Mouse (Mus musculus) neural tube, embryonic 10.5 days (tissue): ENCODE results near the gene Isg15.

Source experiments
- DNase-seq: peaks from one replicate; pipeline ENCODE4 v3.0.0-alpha.2; 2017; ENCODE audit warnings: low spot score; ENCODE audit errors: extremely low spot score

Isg15 gene

DNA sequence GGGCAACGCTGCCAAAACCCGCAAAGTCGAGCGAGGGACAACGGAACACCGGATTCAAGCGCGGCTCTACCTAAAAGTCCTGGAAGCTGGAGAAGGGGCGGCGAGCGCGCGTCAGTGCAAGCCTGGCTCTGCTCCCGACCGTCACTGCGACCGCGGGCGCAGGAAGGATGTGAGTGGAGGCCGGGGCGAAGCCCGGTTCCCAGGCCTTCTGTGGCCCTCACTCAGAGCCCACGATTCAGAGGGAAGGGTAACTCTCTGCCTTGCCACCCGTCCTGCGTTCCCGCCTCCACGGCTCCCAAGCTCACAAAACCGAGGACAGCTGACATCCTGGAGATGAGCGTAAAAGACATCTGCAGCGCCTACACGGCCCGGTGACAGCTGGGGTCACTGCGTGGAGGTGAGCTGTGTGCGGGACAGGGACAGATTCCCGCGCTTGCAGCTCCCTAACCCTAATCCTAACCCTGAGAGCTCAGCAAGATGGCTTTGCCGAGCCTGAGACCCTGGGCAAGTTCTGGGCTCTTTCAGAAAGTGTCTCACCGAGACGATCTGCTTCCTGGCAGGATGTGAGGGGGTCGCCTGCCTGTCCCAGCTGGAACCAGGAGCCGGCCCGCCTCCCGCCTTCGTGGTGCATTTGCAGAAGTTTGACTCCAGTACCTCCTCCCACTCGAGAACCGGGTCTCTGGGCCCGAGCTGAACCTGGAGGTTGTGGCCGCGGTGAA, 3.0 kb upstream of the Isg15 start:
- DNase-seq: no peak

DNA sequence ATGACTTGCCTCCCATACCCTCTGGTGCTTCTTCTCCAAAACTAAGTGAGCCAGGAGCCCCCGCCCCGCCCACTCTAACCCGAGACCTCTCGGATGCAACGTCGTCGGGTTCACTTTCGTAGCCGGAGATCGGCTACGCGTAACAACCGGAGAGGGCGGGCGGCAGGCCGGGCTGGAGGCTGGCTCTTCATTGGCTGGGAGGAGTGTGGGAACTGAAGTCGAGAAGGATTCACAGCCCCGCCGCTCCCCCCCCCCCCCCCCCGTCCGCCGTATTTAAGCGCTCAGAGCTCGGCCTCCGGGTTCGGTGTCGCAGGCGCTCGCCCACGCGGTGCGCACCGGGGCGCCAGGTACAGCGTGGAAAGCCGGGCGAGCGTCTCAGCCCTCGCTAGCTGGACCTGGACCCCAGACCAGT, 2.4 kb upstream of the Isg15 start, which contains the start of gene AW011738:
AW011738 (plus strand) TSS at position 304 of the 412 bp plus-strand sequence.
- peak; percentile 78 for DNase-seq

DNA sequence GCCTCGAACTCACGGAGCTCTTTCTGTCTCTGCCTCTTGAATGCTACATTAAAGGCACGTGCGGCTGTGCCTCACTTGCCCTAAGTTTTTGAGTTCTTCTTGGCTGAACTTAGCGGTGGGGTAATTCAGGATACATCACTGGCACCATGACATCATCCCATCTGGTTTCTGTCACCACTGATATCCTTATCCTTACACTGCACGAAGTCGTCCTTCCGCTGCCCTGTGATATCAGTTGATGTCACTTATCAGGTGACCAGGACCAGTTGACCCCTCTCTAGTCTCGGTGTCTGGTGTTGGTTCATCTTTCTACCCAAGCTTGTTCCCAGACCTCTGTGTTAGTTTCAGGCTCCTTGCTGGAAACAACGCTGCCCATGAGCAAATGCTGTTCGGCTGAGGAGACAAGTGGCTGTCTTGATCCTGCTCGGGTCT, 1.9 kb upstream of the Isg15 start:
- DNase-seq: no peak

GRCm38 (mm10) chr4:156197829-156198205, 2.8 kb downstream of the Isg15 start:
- peak; percentile 94 for DNase-seq

GRCm38 (mm10) chr4:156197131-156197828, 3.3 kb downstream of the Isg15 start, which contains the start of gene Agrn:
Agrn (minus strand) TSS chr4:156197488.
- DNase-seq: peak; percentile 79

GRCm38 (mm10) chr4:156195927-156196870, 4.4 kb downstream of the Isg15 start:
- peak; percentile 61 for DNase-seq

GRCm38 (mm10) chr4:156194346-156194745, 6.3 kb downstream of the Isg15 start:
- no peak for DNase-seq

- no peak for DNase-seq
Measured at GRCm38 (mm10) chr4:156193906-156194305, 6.7 kb downstream of the Isg15 start.

- DNase-seq: no peak
Measured at GRCm38 (mm10) chr4:156193200-156193590, 7.4 kb downstream of the Isg15 start.

DNA sequence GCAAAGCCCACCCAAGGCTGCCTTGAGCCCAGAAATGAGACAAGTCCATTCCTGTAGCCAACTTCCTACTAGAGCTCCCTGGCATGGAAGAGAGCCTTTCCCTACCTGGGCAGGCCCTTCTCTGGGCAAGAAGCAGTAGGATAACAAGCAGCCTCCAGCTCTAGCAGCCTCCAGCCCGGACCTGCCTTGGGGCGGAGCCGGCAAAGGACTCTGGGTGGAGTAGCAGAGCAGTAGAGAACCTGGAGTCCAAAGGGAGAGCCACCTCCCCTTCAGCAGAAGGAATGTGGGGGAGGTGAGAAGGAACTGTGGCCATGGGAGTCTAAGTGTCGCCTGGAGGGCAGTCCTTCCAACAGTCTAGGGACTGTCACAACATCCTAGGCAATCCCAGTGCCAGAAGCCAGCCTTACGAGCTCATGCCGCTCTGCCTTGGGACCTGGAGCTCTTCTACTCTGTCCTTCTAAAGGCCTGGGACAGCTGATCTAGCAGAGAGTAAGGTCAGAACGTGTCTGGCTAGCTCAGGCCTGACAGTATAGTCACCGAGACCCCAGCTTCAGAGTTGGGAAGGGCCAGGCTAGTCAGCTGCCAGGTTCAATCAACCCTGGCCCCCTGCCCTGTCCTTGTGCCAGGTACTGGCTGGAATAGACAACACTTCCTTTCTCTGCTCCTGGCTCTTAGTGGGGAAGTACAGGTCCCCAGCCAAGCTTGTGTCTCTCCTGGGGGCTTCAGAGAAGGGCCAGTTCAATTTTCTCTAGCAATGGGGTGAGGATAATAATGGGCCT, 8.0 kb downstream of the Isg15 start:
- no peak for DNase-seq

DNA sequence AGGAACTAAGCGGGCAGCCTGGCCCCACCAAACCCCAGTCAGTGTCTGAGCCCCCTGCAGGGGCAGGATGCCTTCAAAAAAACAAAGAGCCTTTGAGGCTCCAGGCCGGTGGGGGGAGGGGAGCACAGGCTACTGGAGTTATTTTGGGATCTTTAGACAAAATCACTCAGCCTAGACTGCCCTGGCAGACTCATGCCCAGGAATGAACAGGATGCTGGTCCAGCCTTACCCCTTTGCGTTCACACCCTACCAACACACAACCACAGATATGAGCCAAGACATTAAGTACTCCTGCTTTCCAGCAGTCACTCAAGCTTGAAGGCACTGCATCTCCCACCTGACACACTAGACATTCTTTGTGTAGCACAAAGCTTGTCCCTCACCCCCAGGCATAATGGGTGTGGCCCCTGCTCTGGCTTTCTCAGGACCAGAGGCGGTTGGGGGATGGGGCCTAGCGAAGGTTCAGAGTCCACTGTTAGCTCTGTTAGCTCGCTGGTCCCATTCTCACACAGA, 11.8 kb downstream of the Isg15 start:
- peak; percentile 64 for DNase-seq

DNA sequence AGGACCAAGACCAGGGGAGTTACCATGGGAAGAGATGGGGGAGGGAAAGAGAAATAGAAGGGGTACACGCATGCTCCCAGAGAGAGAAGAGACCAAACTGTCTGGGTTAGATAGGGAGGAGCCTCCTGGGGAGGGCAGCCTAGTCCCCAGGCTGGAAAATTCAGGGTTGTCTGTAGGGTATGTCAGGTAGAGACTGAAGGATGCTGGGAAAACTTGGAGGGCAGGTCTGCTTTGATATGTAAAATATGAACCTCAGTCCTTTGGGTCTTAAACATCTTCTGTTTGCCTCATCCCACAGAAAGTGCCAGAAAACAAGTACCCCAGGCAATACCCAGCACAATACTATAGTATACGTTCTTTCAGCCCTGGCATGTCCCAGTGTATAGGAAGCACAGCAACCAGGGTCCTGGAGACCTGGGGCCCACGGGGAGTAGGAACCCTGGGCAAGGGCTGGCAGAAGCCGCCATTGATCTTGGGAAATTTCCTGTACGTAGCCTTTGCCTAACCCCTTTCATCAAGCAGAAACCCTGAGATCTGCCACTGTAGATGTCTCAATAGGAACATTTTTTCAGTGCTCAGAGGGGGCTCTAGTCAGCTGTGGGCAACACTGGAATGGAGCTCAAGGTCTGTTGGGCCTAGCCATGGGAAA, 12.3 kb downstream of the Isg15 start:
- DNase-seq: no peak

DNA sequence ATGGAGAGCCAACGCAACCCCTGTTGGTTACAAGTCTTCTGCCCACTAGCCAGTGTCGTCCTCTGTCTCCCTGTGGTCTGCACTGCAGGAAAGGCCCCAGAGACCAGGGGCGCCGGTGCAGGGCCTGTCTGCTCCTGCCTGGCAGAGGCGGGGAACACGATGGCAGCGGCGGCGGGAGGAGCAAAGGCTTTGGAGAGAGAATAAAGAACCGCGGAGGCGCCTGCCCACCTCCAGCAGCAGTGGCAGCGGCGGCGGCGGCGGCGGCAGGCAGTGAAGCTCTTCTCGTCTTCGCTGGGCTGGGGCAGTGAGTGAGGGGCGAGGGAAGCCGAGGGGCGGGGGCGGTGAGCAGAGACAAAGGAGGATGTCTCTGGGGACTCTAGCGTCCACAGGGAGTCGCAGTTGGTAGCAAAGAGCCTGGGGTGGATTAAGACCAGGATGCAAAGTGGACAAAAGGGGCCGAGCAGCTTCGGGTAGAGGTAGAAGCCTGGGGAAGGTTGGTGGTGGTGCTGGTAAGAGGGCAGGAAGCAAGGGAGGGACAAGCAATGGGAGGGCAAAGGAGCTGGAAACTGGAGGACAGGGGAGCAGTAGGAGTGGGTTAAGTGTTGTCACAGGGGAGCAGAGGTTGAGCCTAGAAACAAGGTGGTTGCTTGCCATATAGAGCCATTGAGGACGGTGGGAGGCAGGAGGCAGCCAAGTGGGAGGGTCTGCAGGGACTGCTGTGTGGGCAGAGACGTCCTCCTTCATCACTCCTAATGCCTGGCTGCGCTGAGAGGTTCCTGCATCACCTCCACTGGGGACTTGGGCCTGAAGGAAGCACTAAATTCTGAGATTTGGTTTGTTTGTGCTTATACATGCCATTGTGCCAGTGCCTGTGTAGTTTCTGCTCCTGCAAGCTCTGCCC, 14.4 kb downstream of the Isg15 start:
- DNase-seq: peak; percentile 63

DNA sequence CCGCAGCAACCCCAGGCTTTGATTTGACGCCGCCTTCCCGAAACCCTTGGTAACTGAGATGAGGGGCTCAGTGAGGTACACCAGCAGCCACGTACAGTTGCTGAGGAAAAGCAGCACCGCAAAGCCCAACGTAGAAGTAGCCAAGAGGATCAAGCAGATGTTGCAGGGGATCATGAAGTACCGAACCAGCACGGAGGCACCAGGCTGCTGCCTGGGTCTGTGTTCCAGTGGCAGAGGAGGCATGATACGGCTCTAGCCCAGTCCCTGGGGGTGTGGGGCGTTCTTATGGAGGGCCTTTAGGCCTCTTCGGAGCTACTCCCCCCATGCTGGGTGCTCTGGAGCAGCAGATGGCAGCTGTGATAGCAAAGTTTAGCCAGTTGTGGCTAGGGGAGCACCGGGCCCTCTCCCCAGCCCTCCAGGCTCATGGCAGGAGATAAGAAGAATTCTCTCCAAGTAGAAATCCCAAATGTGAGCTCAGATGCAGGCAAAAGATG, 15.1 kb downstream of the Isg15 start:
- peak; percentile 30 for DNase-seq

DNA sequence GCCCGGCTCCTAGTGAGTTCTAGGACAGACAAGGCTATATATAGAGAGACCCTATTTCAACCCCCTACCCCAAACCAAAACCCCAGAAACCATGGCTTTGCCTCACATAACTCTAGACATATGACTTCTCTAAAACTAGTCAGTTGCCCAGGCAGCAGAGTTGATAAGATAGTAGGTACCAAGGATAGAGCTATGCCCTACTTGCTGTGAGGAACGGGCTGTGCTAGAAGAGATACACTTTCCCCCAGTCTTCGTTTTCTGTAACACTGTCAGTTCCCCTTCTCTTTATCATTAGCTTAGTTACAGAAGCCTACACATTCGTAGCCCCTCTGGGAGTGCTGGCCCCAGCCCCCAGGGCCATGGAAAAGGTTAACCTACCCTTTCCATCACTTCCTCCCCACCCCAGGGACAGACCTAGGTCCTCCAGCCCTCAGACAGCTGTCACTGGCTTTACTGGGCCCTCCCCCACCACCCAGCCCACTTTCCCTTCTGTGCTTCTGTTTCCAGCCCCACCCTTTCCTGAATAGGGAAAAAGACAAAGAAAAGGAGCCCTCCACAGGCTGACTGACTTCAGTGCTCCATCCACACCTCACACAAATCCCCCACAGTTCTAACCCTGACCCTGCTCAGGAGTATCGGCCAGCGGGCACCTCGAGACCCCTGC, 16.2 kb downstream of the Isg15 start:
- DNase-seq: no peak

- no peak for DNase-seq
Measured at GRCm38 (mm10) chr4:156183747-156184146, 16.9 kb downstream of the Isg15 start.

DNA sequence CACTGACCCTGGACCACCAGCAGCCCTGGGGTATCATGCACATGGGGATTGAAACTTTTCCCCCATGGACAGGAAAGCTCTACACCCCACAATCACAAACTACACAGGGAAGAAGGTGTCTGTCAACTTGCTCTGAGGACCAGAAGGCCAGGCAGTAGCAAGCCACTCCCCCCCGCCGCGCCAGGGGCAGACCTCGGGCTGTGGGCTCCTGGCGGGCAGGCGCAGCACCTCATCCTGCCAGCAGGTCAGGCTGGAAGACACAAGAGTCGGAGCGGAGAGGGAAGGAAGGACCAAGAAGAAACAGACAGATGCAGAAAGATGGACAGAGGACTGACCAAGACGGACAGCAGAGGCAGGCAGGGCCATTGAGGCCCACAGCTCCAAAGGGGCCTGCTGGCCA, 23.0 kb downstream of the Isg15 start:
- DNase-seq: no peak

DNA sequence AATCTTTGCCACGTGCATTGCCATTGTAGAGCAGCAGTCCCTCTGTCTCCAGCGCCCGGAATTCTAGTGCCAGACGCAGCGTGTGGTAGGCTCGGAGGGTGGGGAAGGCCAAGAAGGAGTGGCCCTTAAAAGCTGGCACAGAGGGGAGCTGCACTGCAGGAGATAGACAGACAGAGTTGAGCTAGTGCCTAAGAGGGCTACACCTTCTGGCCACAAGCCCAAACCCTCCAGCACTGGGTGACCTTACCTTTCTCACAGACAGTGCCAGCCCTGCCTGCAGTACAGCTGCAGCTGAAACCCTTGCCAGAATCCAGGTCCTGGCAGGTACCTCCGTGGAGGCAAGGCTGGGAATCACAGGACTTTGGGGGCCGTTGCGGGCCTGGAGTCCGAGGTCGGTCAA, 28.8 kb downstream of the Isg15 start:
- DNase-seq: no peak
